Mouse (Mus musculus): Measurements from ENCODE around the gene Calr. TPM values are rescaled to one million over a fixed set of nuclear protein-coding genes. Genes with fewer than 3 reads are reported as not detected.

Calr gene
- polyA plus RNA-seq, 1 experiment from 2014 or later = 854 TPM

DNA sequence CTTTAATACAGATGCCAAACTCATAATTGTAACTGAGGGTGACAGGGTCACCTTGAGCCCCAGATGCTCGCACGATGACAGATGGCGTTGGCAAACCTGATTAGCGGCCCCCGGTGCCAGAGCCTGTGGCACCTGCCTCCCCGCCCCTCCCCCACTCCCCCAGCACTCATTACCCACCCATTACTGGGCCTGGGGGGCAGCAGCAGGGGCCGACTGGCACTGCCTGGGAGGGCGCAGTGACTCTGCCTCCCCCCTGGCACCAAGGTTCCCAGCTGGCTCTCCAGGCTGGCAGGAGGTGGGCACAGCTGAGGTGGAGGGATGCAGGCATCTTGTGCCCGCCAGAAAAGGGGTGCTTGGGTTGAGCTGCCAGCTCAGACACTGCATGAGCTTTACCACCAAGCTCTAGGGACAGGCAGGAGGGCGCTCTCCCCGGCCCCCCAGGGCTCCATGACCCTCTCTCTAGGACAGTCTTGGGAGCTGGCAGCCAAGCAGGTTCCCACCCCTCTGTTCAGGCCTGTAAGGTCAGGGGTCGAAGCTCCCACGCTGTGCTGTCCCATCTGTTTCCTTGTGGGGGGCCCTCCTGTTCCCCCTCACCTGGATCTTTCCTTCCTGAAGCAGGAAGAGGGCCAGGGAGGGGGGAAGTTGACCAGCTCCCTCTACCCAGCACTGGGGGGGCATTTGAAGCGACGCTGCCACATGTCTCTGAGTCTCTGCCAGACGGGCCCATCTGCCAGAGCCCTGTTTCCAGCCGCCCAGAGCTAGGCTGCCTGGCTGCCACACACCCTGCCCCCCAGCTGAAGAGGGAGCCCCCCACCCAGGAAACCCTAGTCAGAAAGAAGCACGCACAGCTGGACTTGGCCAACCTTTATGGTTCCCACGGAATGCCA lies 31.9 kb downstream of the Calr start:
- Histone ChIP-seq H3K9ac (ENCODE audit: low read length) (no peak overlapping the region), H3K4me2 (ENCODE audit: low read depth, severe bottlenecking) (no peak overlapping the region), H3K27ac (replicated peaks; ENCODE audit: low read depth, low read length) (no peak overlapping the region), H3K9me3 (ENCODE audit: control insufficient read depth, low read length) (no peaks in the 10 kb centered on the region), H3K4me1 (ENCODE audit: control insufficient read depth, insufficient read depth, low read length) (peaks cover 3% of the 10 kb centered on the region; the same call in 1 of the 2 replicates), H3K27me3 (ENCODE audit: control insufficient read depth, insufficient read depth, low read length) (peaks cover 11% of the 10 kb centered on the region), H3K4me3 (ENCODE audit: low read depth, low read length) (no peak overlapping the region), H3K36me3 (ENCODE audit: control insufficient read depth, insufficient read depth, low read length) (no peaks in the 10 kb centered on the region)
- ATAC-seq (ENCODE audit: insufficient number of reproducible peaks, low FRiP score, low TSS enrichment, low read depth) (no peak), DNase-seq (ENCODE audit: low spot score) (no peak)
- 44% methylated on average over 19 of the region's 19 CpGs for WGBS

DNA sequence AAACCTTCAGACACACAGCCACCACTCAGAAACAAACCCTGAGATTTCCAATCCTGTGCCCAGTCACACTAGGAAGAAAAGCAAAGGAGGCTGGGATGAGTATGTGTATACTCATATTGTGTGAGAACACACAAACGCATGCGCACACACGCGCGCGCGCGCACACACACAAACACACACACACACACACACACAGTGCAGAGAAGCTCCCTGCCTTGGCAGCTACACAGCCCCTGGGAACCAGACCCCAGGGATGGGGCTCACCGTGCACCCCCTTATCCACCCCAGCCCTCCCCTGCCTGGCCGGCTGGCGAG lies 32.5 kb downstream of the Calr start:
- Histone ChIP-seq H3K4me2 (ENCODE audit: low read depth, severe bottlenecking) (no peak overlapping the region), H3K4me3 (ENCODE audit: low read depth, low read length) (no peak overlapping the region), H3K4me1 (ENCODE audit: control insufficient read depth, insufficient read depth, low read length) (peaks cover 3% of the 10 kb centered on the region; the same call in 1 of the 2 replicates), H3K27ac (replicated peaks; ENCODE audit: low read depth, low read length) (no peak overlapping the region), H3K27me3 (ENCODE audit: control insufficient read depth, insufficient read depth, low read length) (peaks cover 17% of the 10 kb centered on the region), H3K9ac (ENCODE audit: low read length) (no peak overlapping the region), H3K36me3 (ENCODE audit: control insufficient read depth, insufficient read depth, low read length) (no peaks in the 10 kb centered on the region), H3K9me3 (ENCODE audit: control insufficient read depth, low read length) (no peaks in the 10 kb centered on the region)
- WGBS = 86% methylated on average over 11 of the region's 11 CpGs
- DNase-seq (ENCODE audit: low spot score) = no peak
- ATAC-seq (ENCODE audit: insufficient number of reproducible peaks, low FRiP score, low TSS enrichment, low read depth) = no peak

DNA sequence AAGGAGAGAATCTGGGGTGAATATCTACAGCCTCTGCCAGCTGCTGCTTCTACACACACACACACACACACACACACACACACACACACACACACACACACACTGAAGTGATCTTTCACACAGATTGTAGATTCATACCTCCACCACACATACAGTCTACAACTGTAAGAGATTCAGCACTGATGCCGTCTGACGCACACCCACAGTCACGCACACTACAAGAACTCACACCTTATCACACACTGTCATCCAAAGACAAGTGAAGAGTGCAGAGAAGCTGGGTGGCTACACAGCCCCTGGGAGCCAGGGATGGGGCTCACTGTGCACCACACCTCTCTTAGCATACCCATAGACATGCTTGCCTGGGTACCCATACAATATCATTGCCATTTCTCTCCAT lies 32.9 kb downstream of the Calr start:
- ATAC-seq (ENCODE audit: insufficient number of reproducible peaks, low FRiP score, low TSS enrichment, low read depth) (no peak), DNase-seq (ENCODE audit: low spot score) (no peak)
- Histone ChIP-seq H3K4me1 (ENCODE audit: control insufficient read depth, insufficient read depth, low read length) (peaks cover 3% of the 10 kb centered on the region; the same call in 1 of the 2 replicates), H3K27me3 (ENCODE audit: control insufficient read depth, insufficient read depth, low read length) (peaks cover 20% of the 10 kb centered on the region), H3K36me3 (ENCODE audit: control insufficient read depth, insufficient read depth, low read length) (no peaks in the 10 kb centered on the region), H3K9me3 (ENCODE audit: control insufficient read depth, low read length) (no peaks in the 10 kb centered on the region), H3K9ac (ENCODE audit: low read length) (no peak overlapping the region), H3K27ac (replicated peaks; ENCODE audit: low read depth, low read length) (no peak overlapping the region), H3K4me2 (ENCODE audit: low read depth, severe bottlenecking) (no peak overlapping the region), H3K4me3 (ENCODE audit: low read depth, low read length) (no peak overlapping the region)
- 95% methylated on average over 3 of the region's 3 CpGs for WGBS

DNA sequence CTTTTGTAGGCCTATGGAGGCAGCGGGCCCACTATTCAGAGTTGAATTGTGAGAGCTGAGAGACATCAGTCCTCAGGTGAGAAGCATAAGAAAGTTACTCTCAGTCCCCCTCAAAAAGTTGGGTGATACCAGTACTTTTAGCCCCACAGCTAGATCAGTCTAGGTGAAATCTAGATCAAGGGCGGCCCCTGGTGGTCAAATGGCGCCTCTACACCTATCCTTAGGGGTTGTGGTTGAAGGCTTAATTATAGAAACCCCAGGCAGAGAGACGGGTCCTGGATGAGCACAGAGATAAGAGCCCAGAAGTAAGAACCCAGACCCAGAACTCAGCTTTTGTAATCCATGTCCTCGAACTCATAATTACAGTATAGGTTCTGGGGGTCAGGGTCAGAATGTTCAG lies 33.7 kb downstream of the Calr start:
- WGBS = 2% methylated on average over 5 of the region's 5 CpGs
- DNase-seq (ENCODE audit: low spot score) = peak; percentile 89
- no peaks in the 10 kb centered on the region for H3K9me3 ChIP-seq (ENCODE audit: control insufficient read depth, low read length)
- H3K4me2 ChIP-seq (ENCODE audit: low read depth, severe bottlenecking) = no peak overlapping the region
- H3K4me1 ChIP-seq (ENCODE audit: control insufficient read depth, insufficient read depth, low read length) = peaks cover 3% of the 10 kb centered on the region; the same call in 1 of the 2 replicates
- H3K27ac ChIP-seq (replicated peaks; ENCODE audit: low read depth, low read length) = no peak overlapping the region
- no peak overlapping the region for H3K9ac ChIP-seq (ENCODE audit: low read length)
- no peak overlapping the region for H3K4me3 ChIP-seq (ENCODE audit: low read depth, low read length)
- H3K27me3 ChIP-seq (ENCODE audit: control insufficient read depth, insufficient read depth, low read length) = peaks cover 27% of the 10 kb centered on the region
- H3K36me3 ChIP-seq (ENCODE audit: control insufficient read depth, insufficient read depth, low read length) = no peaks in the 10 kb centered on the region
- ATAC-seq (ENCODE audit: insufficient number of reproducible peaks, low FRiP score, low TSS enrichment, low read depth) = no peak

DNA sequence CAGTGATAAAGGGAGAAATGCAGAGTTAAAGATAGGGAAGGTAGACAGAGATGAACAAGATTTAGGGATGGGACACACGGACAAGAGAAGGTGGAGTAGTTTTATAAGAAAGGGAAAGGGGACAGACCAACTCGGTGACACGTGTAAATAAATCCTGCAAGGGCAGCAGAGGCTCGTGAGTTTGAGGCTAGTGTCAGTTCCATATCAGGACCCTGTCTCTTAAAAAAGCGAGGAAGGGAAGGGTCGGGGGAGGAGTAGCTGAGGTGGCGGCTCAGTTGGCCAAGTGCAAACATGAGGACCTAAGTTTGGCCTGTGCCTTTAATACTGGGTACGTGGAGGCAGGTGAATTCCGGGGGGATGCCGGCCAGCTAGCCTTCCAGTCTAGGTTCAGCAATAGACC lies 35.4 kb downstream of the Calr start:
- DNase-seq (ENCODE audit: low spot score) (no peak), ATAC-seq (ENCODE audit: insufficient number of reproducible peaks, low FRiP score, low TSS enrichment, low read depth) (no peak)
- 0 out of 2 replicates have a peak overlapping the region, but pooled peaks have one; percentile 19 for H3K9ac ChIP-seq (ENCODE audit: low read length)
- 30% methylated on average over 10 of the region's 10 CpGs for WGBS
- peaks cover 3% of the 10 kb centered on the region; the same call in 1 of the 2 replicates for H3K4me1 ChIP-seq (ENCODE audit: control insufficient read depth, insufficient read depth, low read length)
- no peaks in the 10 kb centered on the region; the same call in 1 of the 2 replicates for H3K9me3 ChIP-seq (ENCODE audit: control insufficient read depth, low read length)
- H3K4me2 ChIP-seq (ENCODE audit: low read depth, severe bottlenecking) = peak overlapping the region; percentile 48
- H3K4me3 ChIP-seq (ENCODE audit: low read depth, low read length) = peak overlapping the region; percentile 22
- no peak overlapping the region for H3K27ac ChIP-seq (replicated peaks; ENCODE audit: low read depth, low read length)
- H3K36me3 ChIP-seq (ENCODE audit: control insufficient read depth, insufficient read depth, low read length) = no peaks in the 10 kb centered on the region
- H3K27me3 ChIP-seq (ENCODE audit: control insufficient read depth, insufficient read depth, low read length) = peaks cover 27% of the 10 kb centered on the region

DNA sequence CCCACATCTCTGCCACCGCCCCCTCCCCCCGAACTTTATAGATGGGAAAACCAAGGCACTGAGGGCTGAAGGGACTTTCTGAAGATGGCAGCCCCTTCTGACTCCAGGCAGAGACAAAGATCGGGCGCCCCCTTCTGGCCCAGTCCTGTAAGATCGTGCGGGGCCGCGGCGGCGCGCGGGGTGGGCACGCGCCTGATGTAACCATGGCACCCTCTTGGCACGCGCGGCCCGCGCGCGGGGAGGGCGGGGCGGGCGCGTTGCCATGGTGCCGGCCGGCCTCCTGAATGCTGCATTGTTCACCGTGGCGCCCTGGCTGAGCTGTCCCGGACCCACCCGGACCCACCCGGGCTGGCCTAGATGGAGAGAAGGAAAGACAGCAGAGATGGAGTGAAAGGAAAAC lies 35.8 kb downstream of the Calr start:
- H3K4me1 ChIP-seq (ENCODE audit: control insufficient read depth, insufficient read depth, low read length) = peaks cover 3% of the 10 kb centered on the region; the same call in 1 of the 2 replicates
- no peak overlapping the region for H3K27ac ChIP-seq (replicated peaks; ENCODE audit: low read depth, low read length)
- H3K4me2 ChIP-seq (ENCODE audit: low read depth, severe bottlenecking) = peak overlapping the region; percentile 48
- DNase-seq (ENCODE audit: low spot score) = peak; percentile 97
- H3K4me3 ChIP-seq (ENCODE audit: low read depth, low read length) = peak overlapping the region; percentile 22
- no peaks in the 10 kb centered on the region for H3K36me3 ChIP-seq (ENCODE audit: control insufficient read depth, insufficient read depth, low read length)
- peaks cover 2% of the 10 kb centered on the region; the same call in 1 of the 2 replicates for H3K9me3 ChIP-seq (ENCODE audit: control insufficient read depth, low read length)
- 0 out of 2 replicates have a peak overlapping the region, but pooled peaks have one; percentile 19 for H3K9ac ChIP-seq (ENCODE audit: low read length)
- under 1% methylated on average over 32 of the region's 32 CpGs for WGBS
- peak; percentile 75 for ATAC-seq (ENCODE audit: insufficient number of reproducible peaks, low FRiP score, low TSS enrichment, low read depth)
- peaks cover 31% of the 10 kb centered on the region for H3K27me3 ChIP-seq (ENCODE audit: control insufficient read depth, insufficient read depth, low read length)

DNA sequence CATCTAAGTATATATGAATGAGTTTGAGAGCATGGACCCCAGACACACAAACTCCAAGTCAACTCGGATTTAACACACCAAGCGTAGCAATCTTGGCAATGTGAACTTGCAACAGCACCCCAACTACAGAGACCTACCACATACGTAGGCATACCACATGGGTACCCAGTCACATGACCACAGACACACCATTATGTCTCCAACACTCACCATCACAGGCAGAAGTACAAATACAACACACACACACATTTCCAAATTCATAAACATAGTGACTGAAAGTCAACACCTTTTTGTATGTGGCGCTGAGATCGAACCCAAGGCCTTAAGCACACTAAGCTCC lies 36.8 kb downstream of the Calr start:
- H3K36me3 ChIP-seq (ENCODE audit: control insufficient read depth, insufficient read depth, low read length) = no peaks in the 10 kb centered on the region
- WGBS = 75% methylated on average over 5 of the region's 5 CpGs
- peaks cover 3% of the 10 kb centered on the region; the same call in 1 of the 2 replicates for H3K4me1 ChIP-seq (ENCODE audit: control insufficient read depth, insufficient read depth, low read length)
- peaks cover 2% of the 10 kb centered on the region; the same call in 1 of the 2 replicates for H3K9me3 ChIP-seq (ENCODE audit: control insufficient read depth, low read length)
- no peak overlapping the region for H3K9ac ChIP-seq (ENCODE audit: low read length)
- H3K27ac ChIP-seq (replicated peaks; ENCODE audit: low read depth, low read length) = no peak overlapping the region
- no peak overlapping the region for H3K4me2 ChIP-seq (ENCODE audit: low read depth, severe bottlenecking)
- DNase-seq (ENCODE audit: low spot score) (no peak), ATAC-seq (ENCODE audit: insufficient number of reproducible peaks, low FRiP score, low TSS enrichment, low read depth) (no peak)
- H3K27me3 ChIP-seq (ENCODE audit: control insufficient read depth, insufficient read depth, low read length) = peaks cover 36% of the 10 kb centered on the region
- no peak overlapping the region for H3K4me3 ChIP-seq (ENCODE audit: low read depth, low read length)

DNA sequence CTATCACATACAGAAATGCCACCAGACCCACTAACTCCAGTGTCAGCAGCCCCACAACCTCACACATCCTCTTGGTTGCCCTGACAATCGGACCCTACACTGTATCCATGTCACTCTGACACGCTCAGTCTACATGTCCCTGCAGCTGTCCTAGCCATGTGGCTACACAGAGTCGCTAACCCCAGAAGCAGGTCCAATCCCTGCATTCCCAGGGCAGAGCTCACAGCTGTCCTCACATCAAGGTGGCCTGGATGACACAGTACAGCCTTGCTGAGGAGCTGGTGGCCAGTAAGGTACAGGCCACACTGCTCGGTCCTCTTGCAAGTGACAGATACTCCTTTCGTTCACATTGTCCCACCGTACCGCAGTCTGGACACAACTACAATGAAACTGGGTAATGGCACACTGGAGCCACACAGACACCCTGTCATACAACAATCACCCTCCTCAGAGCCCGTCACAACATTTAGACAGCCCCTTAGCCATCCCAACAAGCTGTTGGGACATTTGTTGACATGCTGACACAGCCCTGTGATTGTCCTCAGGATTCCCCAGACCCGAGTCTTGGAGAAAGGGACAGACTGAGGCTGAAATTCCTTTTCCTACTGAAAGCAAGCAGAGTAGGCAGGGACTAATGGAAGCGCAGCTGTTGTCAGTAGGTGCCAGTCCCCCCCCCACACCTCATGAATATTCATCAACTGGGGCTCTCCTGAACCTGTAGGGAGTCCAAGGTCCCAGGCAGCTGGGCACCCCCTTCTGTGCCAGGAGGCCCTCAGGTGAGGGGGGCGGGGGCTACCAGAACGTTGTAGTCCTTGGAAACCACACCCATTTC lies 37.4 kb downstream of the Calr start:
- Histone ChIP-seq H3K27ac (replicated peaks; ENCODE audit: low read depth, low read length) (no peak overlapping the region), H3K9me3 (ENCODE audit: control insufficient read depth, low read length) (peaks cover 2% of the 10 kb centered on the region; the same call in 1 of the 2 replicates), H3K4me2 (ENCODE audit: low read depth, severe bottlenecking) (no peak overlapping the region), H3K4me1 (ENCODE audit: control insufficient read depth, insufficient read depth, low read length) (peaks cover 3% of the 10 kb centered on the region; the same call in 1 of the 2 replicates), H3K9ac (ENCODE audit: low read length) (no peak overlapping the region), H3K27me3 (ENCODE audit: control insufficient read depth, insufficient read depth, low read length) (peaks cover 37% of the 10 kb centered on the region), H3K36me3 (ENCODE audit: control insufficient read depth, insufficient read depth, low read length) (no peaks in the 10 kb centered on the region), H3K4me3 (ENCODE audit: low read depth, low read length) (no peak overlapping the region)
- WGBS = 59% methylated on average over 12 of the region's 12 CpGs
- ATAC-seq (ENCODE audit: insufficient number of reproducible peaks, low FRiP score, low TSS enrichment, low read depth) = no peak
- no peak for DNase-seq (ENCODE audit: low spot score)

All from limb, embryonic 11.5 days (tissue).